Mouse (Mus musculus) telencephalon, adult 2 months (tissue): ENCODE measurements at regions not wholly inside any gene's neighbourhood (a gene's known extent, or its start where the extent isn't known, plus 50 kb on each side); places are given as distances from the start of the nearest gene placed in this dataset.

Source experiments
- DNase-seq: peaks from one replicate; pipeline ENCODE4 v3.0.0-alpha.2; 2011; ENCODE audit warnings: low read depth, low spot score

DNA sequence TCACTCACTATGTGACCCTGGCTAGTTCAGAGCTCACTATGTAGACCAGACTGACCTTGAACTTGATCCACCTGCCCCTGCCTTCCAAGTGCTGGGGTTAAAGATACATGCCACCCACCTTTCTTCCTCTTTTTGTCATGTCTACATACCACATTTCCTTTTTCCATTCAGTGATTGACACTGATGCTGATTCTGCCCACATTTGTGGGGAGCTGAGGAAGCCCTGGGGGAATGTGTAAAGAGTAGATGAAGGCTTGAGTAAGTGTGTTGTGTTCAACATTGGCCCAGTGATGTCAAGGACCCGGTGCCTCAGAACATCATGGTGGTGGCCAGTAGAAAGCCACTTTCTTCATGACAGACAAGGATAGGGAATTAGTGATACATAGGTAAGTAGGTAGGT is 201.3 kb downstream of the Rpap3 start:
- no peak for DNase-seq

DNA sequence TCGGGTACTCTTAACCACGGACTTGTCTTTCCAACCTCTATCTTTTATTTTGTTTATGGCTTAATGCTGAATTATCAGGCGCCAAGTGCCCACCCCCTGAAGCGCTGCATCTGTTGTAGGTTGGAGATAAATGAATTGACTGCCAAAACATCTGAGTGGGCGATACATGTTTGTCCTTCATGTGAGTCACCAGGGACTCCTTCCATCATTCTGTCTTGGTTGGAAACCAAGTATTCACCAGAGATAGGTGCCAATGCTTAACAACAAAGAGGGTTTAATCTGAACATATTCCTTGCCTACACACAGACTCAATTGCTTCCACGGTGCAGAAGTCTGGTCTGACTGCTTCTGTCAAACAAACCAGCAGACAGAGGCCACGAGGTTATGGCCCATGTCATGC is 203.6 kb downstream of the Rpap3 start:
- DNase-seq, result peak; percentile 58

DNA sequence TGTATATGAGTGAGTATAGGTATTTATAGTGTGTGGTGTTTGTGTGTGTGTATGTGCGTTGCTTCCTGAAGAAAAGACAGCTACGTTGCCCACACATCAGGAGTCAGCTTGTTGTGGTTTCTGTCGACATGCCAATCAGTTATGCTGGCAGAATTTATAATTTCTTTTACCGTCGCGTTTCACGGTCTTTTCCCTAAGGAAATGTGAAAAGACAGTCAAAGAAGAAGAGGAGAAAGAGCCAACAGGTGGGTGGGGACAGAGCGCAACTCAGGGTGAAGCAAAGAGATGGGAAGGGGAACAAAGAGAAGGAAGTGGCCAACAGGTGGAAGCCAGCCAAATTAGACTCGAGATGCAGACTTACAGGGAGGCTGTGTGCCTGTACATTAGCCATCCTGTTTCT is 204.2 kb downstream of the Rpap3 start:
- no peak for DNase-seq

DNA sequence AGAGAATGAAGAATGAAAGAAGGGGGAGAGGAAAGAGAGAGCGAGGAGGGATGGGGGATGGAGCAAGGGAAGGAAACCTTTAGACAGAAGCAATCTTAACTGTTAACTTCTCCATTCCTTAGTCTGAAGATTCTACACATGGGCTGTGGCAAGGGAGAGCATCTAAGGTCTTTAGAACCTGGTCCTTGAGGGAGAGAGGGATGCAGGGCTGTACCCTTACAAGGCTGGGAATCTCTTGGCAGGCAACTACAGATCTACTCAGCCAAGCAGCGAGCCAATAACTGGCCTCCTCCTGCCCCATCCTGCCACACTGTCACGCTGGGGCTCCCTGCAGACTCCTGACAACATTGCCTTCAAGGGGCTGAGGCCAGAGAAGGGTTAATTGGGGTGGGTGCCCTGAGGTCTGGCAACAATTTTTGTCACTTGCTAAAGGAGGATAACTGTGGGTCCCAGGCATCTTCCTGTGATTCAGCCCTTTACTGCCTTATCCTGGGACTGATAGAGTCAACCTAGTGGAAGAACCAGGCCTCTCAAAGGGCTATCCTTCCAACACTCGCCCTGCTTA is 205.7 kb downstream of the Rpap3 start:
- DNase-seq, result no peak

DNA sequence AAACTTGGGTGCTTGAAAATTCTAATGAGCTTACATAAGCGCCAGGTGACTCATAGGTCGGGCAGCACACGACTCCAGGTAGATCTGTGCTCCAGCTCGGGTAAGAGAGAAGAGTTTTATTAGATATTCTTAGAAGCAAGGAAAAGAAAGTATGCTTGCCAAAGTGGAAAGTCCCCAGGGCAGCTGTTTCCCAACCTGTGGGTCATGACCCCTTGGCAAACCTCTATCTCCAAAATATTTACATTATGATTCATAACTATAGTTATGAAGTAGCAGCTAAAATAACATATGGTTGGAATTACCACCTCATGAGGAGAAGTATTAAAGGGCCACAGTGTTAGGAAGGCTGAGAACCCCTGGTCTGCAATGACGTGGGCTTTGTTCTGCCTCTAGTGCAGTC is 206.4 kb downstream of the Rpap3 start:
- no peak for DNase-seq

DNA sequence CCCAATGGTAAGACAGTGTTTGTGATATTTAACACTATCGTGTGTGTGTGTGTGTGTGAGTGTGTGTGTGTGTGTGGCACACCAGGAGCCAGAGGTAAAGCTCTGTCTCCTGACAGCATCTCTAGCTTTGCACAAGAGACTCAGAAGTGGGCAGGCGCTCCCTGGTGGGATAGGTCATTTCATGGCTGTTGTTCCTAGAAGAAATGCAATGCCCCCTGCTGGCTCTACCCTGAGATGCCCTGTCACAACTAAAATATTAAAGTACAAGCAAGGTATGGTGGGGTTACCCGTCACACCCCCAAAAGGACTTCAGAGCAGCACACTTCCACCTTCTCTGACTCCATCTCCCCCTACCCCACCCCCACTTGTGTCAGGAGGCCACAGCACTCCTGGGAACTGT is 207.2 kb downstream of the Rpap3 start:
- no peak for DNase-seq

DNA sequence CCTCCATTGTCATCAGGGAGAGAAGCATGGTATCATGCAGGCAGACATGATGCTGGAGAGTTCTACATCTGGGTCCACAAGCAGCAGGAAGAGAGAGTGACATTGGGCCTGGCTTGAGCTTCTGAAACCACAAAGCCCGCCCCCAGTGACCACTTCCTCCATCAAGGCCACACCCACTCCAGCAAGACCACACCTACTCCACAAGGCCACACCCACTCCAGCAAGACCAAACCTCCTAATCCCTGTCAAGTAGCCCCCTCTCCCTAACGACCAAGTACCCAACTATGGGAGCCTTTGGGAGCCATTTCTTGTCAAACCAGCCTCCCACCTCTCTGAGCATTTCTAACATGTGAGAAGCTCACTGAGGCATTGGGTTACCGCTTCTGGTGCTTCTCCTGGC is 209.6 kb downstream of the Rpap3 start:
- DNase-seq, result no peak

DNA sequence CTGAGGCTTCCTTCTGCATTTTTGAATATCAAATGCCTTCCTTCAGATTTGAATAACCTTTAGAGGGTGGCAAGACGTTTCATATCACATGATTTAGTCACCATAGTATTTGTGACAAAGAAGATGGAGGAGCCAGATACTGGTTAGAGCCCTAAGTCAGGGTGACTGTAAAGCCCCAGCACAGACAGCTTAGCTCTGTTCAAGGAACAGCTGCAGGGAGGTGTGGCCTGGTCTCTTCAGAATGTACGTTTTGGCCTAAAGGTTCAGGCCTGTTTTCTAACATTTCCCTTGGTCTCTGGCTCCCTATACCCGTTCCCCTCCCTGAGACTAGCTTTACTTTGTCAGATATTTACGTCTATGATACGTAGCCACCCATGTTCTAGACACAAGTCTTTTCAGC is 212.3 kb downstream of the Rpap3 start:
- no peak for DNase-seq

DNA sequence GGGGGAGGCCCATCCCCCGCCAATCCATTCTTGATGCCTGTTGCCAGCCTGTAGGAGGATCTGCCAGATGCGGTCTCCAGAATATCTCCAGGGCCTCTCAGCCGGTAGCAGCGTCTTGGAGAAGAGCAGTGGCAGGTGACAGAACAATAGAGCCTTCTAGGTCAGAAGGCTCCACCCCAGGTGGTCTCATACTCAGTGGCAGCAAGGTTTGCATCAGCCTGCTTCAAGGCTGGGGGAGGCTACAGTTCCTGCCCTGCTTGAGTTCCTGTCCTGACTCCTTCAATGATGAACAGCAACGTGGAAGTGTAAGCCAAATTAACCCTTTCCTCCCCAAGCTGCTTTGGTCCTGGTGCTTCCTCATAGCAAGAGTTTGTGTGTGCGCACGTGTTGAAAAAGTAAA is 213.8 kb downstream of the Rpap3 start:
- no peak for DNase-seq

DNA sequence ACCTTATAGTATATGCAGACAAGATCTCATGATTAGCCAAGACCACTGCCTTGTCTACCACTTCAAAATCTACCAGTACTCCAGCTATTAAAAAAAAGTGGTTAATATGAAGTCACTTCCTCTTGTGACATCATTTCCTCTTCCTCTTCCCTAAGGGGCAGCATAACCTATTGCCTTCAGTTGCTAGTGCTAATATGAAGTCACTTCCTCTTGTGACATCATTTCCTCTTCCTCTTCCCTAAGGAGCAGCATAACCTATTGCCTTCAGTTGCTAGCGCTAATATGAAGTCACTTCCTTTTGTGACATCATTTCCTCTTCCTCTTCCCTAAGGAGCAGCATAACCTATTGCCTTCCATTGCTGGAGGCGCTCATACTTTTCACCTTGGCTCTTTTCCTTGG is 218.2 kb downstream of the Rpap3 start:
- no peak for DNase-seq

DNA sequence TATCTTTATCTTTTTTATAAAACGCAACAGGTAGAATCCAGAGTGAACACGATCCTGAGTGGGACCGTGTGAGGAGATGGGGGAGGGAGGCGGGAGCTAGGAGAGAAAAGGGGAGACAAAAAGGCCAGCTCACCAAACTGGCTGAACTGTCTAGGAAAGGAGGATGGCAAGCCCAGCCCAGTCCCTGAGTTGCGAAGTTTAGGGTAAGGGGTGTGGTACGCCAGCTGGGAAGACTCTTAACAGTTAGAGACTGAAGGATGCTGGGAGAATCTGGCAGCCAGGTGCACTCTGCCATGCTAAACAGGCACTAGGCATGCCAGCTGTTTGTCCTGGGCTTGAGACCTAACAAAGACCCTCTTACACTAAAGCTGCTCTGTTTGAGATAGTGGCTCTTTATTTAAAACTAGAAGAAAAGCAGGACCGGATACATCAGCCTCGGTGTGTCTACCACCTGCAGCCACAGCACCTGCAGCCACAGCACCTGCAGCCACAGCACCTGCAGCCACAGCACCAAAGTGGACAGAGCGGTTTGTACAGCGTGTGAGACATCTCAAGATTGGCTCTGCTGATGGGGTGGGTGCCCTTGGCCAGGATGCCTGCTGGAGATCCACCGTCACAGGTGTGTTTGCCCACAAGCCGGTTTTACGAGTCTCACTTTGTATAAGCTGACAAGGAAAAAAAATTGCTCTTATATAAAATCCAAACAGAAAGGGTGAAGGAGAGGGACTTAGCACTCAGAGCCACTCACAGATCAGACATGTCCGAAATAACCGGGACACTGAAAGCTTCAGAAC is 225.1 kb upstream of the Amigo2 start:
- DNase-seq, result no peak

DNA sequence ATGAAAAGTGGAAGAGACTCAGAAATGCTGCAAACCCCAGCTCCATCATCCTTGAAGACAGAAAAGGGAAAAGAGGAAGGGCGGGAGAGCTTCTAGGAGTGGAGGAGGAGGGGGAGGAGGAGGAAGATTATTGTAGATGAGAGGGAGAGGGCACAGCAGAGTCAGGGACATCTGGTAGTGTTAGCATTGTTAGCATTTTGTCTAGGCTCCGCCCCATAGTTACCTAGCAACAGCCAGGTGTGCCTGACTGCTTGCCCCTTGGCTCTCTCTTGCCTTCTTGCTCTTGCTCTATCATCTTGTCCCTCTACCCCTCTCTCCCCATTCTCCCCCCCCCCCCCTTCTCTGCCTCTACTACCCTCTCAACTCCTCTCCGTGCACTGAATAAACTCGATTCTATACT is 224.4 kb upstream of the Amigo2 start:
- DNase-seq, result no peak

DNA sequence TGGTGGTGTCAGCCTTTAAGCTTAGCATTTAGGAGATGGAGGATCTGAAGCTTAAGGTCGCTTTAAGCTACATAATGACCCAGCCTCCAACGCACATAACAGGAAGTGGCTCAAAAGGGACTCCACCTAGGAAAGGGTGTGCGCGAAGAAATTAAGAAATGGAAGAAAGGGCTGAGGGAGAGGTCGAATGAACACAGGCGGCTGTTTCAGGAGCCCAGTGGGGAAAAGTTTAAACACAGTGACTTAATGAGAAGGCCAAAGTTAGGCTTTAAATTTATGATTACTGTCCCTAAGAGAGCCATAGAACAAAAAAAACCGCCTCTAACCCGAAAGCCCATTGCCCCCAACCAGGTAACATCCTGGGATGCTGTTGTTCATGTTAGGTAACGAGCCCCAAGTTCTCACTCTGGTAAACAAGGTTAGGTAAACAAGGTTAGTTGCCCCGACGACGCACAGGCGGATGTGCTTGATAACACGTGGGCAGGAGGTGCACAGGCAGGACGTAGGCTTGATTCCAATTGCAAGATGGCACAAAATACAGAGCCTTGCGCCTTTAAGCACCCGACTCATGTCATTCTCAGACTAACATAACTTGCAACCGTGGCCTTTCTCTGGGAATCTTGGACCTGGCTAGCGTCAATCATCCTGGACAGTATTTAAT is 222.7 kb upstream of the Amigo2 start:
- no peak for DNase-seq

DNA sequence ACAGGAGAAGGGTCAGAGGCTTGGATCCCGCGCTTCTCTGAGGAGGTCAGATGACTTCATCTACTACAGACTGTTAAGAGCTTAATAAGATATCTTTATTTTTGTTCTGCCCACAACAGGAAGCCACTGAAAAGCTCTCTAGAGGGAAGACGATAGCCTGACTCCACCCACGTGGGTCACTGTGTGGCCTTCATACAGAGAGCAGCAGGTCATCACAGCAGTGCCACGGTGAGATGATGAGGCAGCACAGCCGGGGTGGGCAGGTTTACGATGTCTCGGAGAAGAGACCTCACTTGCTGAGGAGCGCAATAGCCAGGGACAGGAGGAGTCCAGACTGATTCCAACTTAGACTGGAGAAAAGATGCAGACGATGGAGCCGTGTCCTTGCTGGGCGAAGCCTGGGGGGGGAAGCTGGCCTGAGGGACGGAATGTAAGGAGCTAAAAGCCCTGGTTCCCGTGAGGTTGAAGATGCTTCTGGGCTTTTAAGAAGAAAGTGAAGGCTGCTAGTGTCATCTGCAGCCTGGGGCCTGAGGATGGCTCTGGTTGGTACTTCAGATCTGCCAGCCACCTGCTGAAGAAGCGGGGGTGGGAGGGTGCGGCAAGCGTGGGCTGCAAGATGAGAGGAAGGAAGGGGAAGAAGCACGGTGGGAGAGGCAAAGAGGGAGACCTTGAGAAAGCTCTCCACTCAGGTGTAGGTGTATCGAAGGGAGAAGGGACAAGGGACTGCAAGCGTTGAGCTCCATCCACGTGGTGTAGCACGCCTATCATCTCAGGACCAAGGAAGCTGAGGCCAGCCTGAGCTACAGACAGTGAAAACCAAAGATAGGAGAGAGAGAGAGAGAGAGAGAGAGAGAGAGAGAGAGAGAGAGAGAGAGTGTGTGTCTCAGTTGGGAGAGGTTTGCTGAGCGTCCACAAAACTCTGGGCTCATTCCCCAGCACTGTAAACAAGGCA is 221.9 kb upstream of the Amigo2 start:
- DNase-seq, result no peak

DNA sequence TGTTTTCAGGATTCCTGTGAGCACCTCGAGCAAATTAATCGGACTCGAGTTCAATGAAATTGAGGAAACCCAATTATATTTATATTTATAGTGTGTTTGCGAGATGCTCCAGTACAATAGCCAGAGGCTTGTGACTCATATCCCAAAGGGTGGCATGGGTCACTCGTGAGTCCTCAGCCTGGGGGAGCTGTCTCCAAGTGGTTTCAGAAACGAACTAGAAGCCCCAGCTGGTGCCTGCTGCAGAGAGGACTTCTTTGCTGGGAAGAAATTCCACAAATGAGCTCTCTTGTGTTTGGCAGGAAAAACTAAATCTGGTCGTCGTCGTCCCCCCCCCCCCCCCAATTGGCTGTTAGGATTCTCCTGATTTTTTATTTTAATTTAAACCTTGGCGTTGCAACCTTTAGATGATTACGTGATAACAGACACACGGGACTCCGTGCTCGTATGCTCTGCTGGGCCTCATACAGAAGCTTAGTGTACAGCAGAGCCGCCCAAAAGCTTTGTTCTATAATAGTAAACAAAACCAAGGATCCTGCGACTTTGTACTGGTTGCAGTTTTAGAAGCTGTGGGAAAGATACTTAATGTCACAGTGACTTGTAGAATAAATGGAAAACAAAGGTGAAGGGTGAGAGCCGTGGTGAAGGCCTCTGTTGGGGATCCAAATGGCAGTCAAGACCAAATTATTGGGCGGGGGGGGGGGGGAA is 220.8 kb upstream of the Amigo2 start:
- no peak for DNase-seq

DNA sequence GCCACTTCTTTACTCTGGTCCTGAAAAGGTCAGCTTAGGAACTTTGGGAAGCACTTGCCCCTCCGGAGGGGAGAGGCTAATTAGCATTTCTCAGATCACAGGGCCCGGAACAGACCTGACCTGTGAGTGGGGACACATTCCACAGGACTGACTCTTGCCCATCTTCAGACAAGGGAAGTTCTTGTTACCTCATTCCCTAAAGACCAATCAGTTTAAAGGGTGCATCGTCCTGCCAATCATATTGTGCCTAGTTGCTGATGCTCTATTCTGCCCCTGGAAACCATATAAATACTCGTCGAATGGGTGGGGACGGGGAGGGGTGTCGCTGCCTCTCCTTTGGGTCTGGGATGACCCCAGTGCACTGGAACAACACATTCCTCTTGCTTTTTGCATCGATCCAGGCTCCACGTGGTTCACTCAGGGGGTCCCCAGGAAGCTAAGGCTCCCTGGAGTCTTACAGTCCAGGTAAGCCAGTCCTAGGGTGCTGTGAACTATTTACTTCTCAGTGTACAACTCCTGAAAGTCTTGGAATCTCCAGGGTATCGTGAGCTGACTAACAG is 219.9 kb upstream of the Amigo2 start:
- DNase-seq, result no peak

DNA sequence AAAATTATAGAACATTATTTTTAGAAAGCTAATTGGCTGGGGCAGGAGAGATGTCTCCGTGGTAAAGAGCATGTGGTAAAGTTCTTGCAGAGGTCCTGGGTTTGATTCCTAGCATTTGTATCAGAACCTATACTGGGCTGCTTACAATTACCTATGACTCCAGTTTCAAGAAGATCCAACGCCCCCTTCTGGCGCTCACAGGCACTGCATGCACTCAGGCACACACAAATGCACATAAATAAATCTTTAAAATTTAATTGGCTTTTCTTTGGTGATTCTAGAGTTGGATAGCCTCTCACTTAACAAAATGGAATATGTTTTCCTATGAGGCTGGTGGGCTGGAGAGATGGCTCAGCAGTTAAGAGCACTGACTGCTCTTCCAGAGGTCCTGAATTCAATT is 219.0 kb upstream of the Amigo2 start:
- no peak for DNase-seq

DNA sequence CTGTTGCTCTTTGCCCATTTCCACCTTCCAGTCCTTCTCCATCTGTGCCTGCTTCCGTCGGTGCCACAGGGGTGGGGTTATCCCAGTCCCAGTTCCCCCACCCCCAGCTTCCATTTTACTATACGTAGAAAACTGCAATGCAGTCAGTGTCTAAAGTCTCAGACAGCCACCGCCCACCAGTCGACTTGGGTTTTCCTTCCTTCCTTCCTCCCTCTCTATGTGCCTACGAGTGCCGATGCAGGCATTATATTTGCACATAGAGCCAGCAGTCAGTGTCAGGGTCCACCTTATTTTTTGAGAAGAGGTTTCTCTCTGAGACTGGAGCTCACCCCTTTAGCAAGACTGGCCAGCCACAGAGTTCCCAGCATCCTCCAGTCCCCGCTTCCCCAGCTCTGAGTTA is 218.3 kb upstream of the Amigo2 start:
- no peak for DNase-seq

DNA sequence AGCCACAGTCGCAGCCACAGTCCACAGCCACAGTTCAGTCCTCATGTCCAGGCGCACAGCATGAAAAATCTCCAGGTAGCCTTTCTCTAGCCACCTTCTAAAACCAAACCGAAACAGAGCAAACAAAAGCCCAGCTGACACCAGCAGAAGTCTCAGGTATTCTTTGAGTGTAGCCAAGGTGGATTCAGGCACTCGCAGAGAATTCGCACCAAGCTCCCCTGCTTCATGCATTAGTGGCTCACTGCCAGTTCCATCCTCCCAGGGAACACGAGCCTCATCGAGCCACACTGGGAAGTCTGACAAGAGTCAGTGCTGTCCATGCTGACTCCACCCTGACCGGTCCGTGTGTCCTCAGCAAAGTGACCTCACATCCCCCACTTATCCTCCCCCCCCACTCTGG is 217.7 kb upstream of the Amigo2 start:
- no peak for DNase-seq

DNA sequence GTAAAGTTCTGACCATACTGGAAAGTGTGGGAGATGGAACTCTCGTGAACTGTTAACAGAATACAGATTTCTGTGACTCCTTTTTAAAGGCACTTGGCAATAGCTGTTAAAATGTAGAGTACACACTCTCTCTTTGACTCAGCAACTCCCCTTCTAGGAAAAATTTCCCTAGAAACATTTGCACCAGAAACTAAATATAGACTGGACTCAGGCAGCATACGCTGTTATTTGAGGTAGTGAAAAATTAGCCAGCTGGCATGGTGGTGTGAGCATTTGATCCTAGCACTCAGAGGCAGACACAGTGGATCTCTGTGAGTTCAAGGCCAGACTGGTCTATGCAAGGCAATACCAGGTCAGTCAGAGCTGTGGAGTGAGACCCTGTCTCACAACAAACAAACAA is 215.5 kb upstream of the Amigo2 start:
- peak; percentile 28 for DNase-seq

DNA sequence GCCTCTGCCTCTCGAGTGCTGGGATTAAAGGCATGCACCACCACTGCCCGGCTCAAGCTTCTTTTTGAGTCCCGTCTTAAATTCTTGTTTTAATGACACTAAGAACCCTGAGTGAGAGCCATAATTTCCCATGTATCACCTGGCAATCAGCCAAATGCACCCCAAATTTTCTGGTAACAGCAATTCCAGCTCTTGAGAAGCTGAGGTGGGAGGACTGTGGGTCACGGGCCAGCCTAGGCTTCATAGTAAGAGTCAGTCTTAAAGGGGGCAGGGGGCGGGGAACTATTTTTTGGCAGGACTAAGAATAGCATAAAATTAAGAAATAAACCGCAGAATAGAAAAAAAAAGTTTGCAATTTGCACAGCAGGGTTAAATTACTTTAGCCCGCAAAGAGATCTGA is 214.9 kb upstream of the Amigo2 start:
- no peak for DNase-seq
